Mouse (Mus musculus) kidney, embryonic 14.5 days (tissue): Measurements from ENCODE around the gene Frg2f1. TPM values are rescaled to one million over a fixed set of nuclear protein-coding genes. Genes with fewer than 3 reads are reported as not detected.

Experiments used
- ATAC-seq: fragments of 200-750 bp; cut with Nextera tagmentation; 2 replicates; pipeline ENCODE4 v1.8.0; 2017; ENCODE audit warnings: moderate number of reproducible peaks, mild to moderate bottlenecking, moderate TSS enrichment, moderate library complexity; ENCODE audit not compliant: low FRiP score, low TSS enrichment
- H3K27ac ChIP-seq: fragments of 300-500 bp; sonication (generic); 2 replicates; pipeline ENCODE4 v1.5.1; 2014; ENCODE audit warnings: low read depth, mild to moderate bottlenecking, low read length, moderate library complexity, mixed read lengths
- H3K27me3 ChIP-seq: fragments of 300-500 bp; sonication (generic); 2 replicates; pipeline ENCODE4 v1.6.1; 2014; ENCODE audit warnings: mild to moderate bottlenecking, low read length; ENCODE audit not compliant: control insufficient read depth, insufficient read depth
- H3K36me3 ChIP-seq: fragments of 300-500 bp; sonication (generic); 2 replicates; pipeline ENCODE4 v1.6.1; 2014; ENCODE audit warnings: low read length, mixed read lengths; ENCODE audit not compliant: control insufficient read depth, insufficient read depth
- H3K4me1 ChIP-seq: fragments of 300-500 bp; sonication (generic); 2 replicates; pipeline ENCODE4 v1.6.1; 2014; ENCODE audit warnings: low read length, mixed read lengths; ENCODE audit not compliant: control insufficient read depth, insufficient read depth
- H3K4me2 ChIP-seq: fragments of 300-500 bp; sonication (generic); replicated peaks from 2 replicates; pipeline ENCODE4 v1.6.1; 2014; ENCODE audit warnings: low read depth, mild to moderate bottlenecking, low read length
- H3K4me3 ChIP-seq: fragments of 300-500 bp; sonication (generic); 2 replicates; pipeline ENCODE4 v1.5.1; 2014; ENCODE audit warnings: mild to moderate bottlenecking, low read length
- H3K9ac ChIP-seq: fragments of 300-500 bp; sonication (generic); 2 replicates; pipeline ENCODE4 v1.6.1; 2014; ENCODE audit warnings: low read depth, mild to moderate bottlenecking, low read length, moderate library complexity
- H3K9me3 ChIP-seq: fragments of 300-500 bp; sonication (generic); 2 replicates; pipeline ENCODE4 v1.6.1; 2016; ENCODE audit warnings: low read length; ENCODE audit not compliant: control insufficient read depth
- WGBS: fragments of 180-500 bp; shearing (Covaris S2); extraction: QIAGEN DNeasy Blood & Tissue Kit; methylation state at CpG from one replicate; pipeline ENCODE4 v1.1.7; 2014; 5-methylcytosine and 5-hydroxymethylcytosine counted together
- polyA plus RNA-seq: library from polyadenylated mRNA; unstranded; fragments of >200 nt; fragmentation: Nextera tagmentation; extraction: Ambion mirVana; gene quantifications from 2 replicates; pipeline ENCODE4 v1.2.1, GENCODE M21; 2014

Frg2f1 gene
- polyA plus RNA-seq, 1 experiment from 2014 or later, result 5.2 TPM

- H3K27me3 ChIP-seq, result no peaks in the 10 kb centered on the region
- H3K4me1 ChIP-seq, result no peaks in the 10 kb centered on the region
- no peak overlapping the region for H3K27ac ChIP-seq
- H3K9me3 ChIP-seq, result no peaks in the 10 kb centered on the region
- H3K4me3 ChIP-seq, result no peak overlapping the region
- no peak overlapping the region for H3K9ac ChIP-seq
- ATAC-seq, result no peak
- WGBS, result 56% methylated on average over 9 of the region's 9 CpGs
- H3K4me2 ChIP-seq, result no peak overlapping the region
- H3K36me3 ChIP-seq, result no peaks in the 10 kb centered on the region
Observed at GRCm38 (mm10) chr4:119483051-119483450, 56.3 kb downstream of the Frg2f1 start.

Other genes with a start within 250 kb of the Frg2f1 start
- 969 and 1,061 TPM in 2 replicates for gene Ybx1, start 244.9 kb downstream of the Frg2f1 start, polyA plus RNA-seq
- gene Ppih, start 219.0 kb downstream of the Frg2f1 start, polyA plus RNA-seq, result 122 and 153 TPM in 2 replicates
- gene Ccdc30, start 124.0 kb downstream of the Frg2f1 start, polyA plus RNA-seq, result 8.7 and 9.2 TPM in 2 replicates
- gene Ppcs, start 117.1 kb downstream of the Frg2f1 start, polyA plus RNA-seq, result 48.9 and 51.5 TPM in 2 replicates
- 0.53 and 0.86 TPM in 2 replicates for gene Zmynd12, start 116.7 kb downstream of the Frg2f1 start, polyA plus RNA-seq
- gene Rimkla, start 46.9 kb downstream of the Frg2f1 start, polyA plus RNA-seq, result 1.4 and 2.3 TPM in 2 replicates
- 14.2 and 30.2 TPM in 2 replicates for gene Foxj3, start 2.5 kb downstream of the Frg2f1 start, polyA plus RNA-seq
- 4.1 and 5.0 TPM in 2 replicates for gene Guca2a, start 98.2 kb upstream of the Frg2f1 start, polyA plus RNA-seq
- gene Guca2b, start 119.4 kb upstream of the Frg2f1 start, polyA plus RNA-seq, result 1.3 and 1.8 TPM in 2 replicates
- gene Hivep3, start 194.3 kb upstream of the Frg2f1 start, polyA plus RNA-seq, result 6.3 and 6.6 TPM in 2 replicates